Mouse (Mus musculus) stomach, embryonic 15.5 days (tissue): ENCODE results near the gene Cmklr1. TPM values are rescaled to one million over a fixed set of nuclear protein-coding genes. Genes with fewer than 3 reads are reported as not detected.

ENCODE experiments used
- ATAC-seq: fragments of 200-750 bp; cut with Nextera tagmentation; 2 replicates; pipeline ENCODE4 v1.8.0; 2017; ENCODE audit warnings: low read depth, moderate number of reproducible peaks, moderate TSS enrichment; ENCODE audit not compliant: insufficient read depth, low FRiP score
- H3K27ac ChIP-seq: fragments of 300-500 bp; sonication (generic); 2 replicates; pipeline ENCODE4 v1.5.1; 2015; ENCODE audit warnings: mild to moderate bottlenecking, inconsistent platforms
- H3K27me3 ChIP-seq: fragments of 300-500 bp; sonication (generic); replicated peaks from 2 replicates; pipeline ENCODE4 v1.6.1; 2015; ENCODE audit warnings: inconsistent platforms
- H3K36me3 ChIP-seq: fragments of 300-500 bp; sonication (generic); 2 replicates; pipeline ENCODE4 v1.6.1; 2015; ENCODE audit warnings: inconsistent platforms
- H3K4me1 ChIP-seq: fragments of 300-500 bp; sonication (generic); 2 replicates; pipeline ENCODE4 v1.6.1; 2015; ENCODE audit warnings: inconsistent platforms
- H3K4me2 ChIP-seq: fragments of 300-500 bp; sonication (generic); 2 replicates; pipeline ENCODE4 v1.6.1; 2015; ENCODE audit warnings: mild to moderate bottlenecking, inconsistent platforms
- H3K4me3 ChIP-seq: fragments of 300-500 bp; sonication (generic); replicated peaks from 2 replicates; pipeline ENCODE4 v1.5.1; 2015; ENCODE audit warnings: inconsistent platforms
- H3K9ac ChIP-seq: fragments of 300-500 bp; sonication (generic); 2 replicates; pipeline ENCODE4 v1.6.1; 2015; ENCODE audit warnings: inconsistent platforms
- H3K9me3 ChIP-seq: fragments of 300-500 bp; sonication (generic); 2 replicates; pipeline ENCODE4 v1.6.1; 2016; ENCODE audit warnings: inconsistent platforms
- WGBS: fragments of 180-500 bp; shearing (Covaris S2); methylation state at CpG from one replicate; pipeline ENCODE4 v1.1.7; 2015; 5-methylcytosine and 5-hydroxymethylcytosine counted together
- polyA plus RNA-seq: library from polyadenylated mRNA; unstranded; fragments of >200 nt; fragmentation: Nextera tagmentation; extraction: Ambion mirVana; gene quantifications from 2 replicates; pipeline ENCODE4 v1.2.1, GENCODE M21; 2015

Gene Cmklr1
- polyA plus RNA-seq, 1 experiment from 2014 or later = 4.4 TPM

DNA sequence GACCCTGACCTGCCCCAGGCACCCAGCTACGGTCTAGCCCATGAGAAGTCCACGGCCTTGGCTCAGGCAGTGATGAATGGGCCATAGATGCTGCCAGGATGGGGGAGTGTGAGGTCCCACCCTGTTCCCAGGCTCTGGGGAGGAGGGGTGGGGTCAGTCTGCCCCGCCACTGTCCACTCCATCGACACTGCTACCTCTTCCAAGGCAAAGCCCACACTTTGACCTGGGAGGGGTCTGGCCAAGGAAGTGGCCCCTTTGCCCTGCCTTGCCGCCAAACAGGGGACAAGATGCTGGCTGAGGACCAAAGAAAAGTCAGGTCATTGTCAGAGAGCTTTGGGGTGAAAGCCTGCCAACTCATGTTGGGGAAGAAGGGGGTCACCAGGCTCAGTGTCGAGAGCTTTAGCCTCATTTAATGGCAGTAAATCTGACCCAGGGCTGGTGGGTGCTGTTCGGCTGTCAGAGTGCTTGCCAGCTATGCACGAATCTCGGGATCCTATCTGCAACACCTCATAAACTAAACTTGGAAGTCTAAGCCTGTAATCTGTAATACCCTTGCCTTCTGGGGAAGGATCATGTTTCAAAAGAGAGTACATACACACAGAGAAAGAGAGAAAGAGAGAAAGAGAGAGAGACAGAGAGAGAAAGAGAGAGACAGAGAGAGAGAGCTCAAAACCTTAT, 17.1 kb downstream of the Cmklr1 start:
- peaks cover 19% of the 10 kb centered on the region for H3K4me1 ChIP-seq
- no peaks in the 10 kb centered on the region for H3K27me3 ChIP-seq
- H3K9ac ChIP-seq = no peak overlapping the region
- ATAC-seq = no peak
- H3K9me3 ChIP-seq = no peaks in the 10 kb centered on the region
- no peak overlapping the region for H3K4me3 ChIP-seq
- H3K4me2 ChIP-seq = no peak overlapping the region
- H3K27ac ChIP-seq = no peak overlapping the region
- 18% methylated on average over 9 of the region's 9 CpGs for WGBS
- no peaks in the 10 kb centered on the region for H3K36me3 ChIP-seq

DNA sequence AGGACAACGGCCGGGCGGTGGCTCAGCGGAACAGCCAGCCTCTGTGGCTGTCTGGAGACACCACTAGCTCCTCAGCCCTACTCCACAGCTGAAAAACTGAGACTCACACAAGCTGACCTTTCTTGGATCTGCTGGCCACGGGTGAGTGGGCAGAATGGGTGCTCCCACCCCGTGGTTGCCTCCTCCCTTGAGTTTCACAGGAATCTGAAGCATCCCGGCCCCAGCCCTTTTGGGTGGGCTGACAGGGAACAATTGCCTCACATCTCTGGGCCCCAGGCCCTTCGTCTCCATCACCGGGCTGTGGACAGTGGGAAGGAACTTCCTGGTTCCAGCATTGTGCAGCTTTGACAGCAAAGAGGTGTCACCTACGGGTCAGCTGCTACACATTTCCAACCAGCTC, 20.1 kb downstream of the Cmklr1 start:
- Histone ChIP-seq H3K4me2 (no peak overlapping the region), H3K27me3 (no peaks in the 10 kb centered on the region), H3K4me3 (no peak overlapping the region), H3K9ac (no peak overlapping the region), H3K27ac (no peak overlapping the region), H3K9me3 (no peaks in the 10 kb centered on the region), H3K4me1 (peaks cover 30% of the 10 kb centered on the region), H3K36me3 (no peaks in the 10 kb centered on the region)
- 59% methylated on average over 10 of the region's 10 CpGs for WGBS
- no peak for ATAC-seq

DNA sequence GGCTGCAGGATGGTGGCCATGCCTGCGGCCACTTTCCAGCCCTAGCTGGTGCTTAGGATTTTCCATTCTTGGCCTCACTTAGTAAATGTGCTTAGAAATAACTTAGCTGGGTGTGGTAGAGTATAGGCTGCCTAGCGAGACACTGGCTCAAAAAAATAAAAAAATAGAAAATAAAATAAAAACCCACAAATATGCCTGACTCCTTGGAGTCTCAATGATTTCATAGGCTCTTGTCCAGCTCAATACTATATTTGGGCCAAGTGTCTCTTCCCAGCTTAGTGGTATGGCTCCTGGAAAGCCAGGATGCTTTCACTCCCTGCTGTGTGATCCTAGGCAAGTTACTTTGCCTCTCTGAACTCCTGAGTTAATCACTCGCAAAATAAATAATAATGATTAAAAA, 21.0 kb downstream of the Cmklr1 start:
- Histone ChIP-seq H3K27me3 (no peaks in the 10 kb centered on the region), H3K36me3 (no peaks in the 10 kb centered on the region), H3K27ac (no peak overlapping the region), H3K9ac (no peak overlapping the region), H3K4me3 (no peak overlapping the region), H3K4me1 (peaks cover 28% of the 10 kb centered on the region), H3K4me2 (no peak overlapping the region), H3K9me3 (no peaks in the 10 kb centered on the region)
- WGBS = 76% methylated on average over 3 of the region's 3 CpGs
- ATAC-seq = no peak

GRCm38 (mm10) chr5:113627820-113628437, 22.3 kb downstream of the Cmklr1 start:
- no peak overlapping the region for H3K9ac ChIP-seq
- no peaks in the 10 kb centered on the region for H3K27me3 ChIP-seq
- no peaks in the 10 kb centered on the region for H3K36me3 ChIP-seq
- WGBS = 28% methylated on average over 11 of the region's 11 CpGs
- no peak overlapping the region for H3K27ac ChIP-seq
- no peak overlapping the region for H3K4me3 ChIP-seq
- ATAC-seq = 0 out of 2 replicates have a peak, but pooled peaks have one; percentile 42
- H3K4me1 ChIP-seq = peaks cover 18% of the 10 kb centered on the region
- H3K4me2 ChIP-seq = no peak overlapping the region
- no peaks in the 10 kb centered on the region for H3K9me3 ChIP-seq

DNA sequence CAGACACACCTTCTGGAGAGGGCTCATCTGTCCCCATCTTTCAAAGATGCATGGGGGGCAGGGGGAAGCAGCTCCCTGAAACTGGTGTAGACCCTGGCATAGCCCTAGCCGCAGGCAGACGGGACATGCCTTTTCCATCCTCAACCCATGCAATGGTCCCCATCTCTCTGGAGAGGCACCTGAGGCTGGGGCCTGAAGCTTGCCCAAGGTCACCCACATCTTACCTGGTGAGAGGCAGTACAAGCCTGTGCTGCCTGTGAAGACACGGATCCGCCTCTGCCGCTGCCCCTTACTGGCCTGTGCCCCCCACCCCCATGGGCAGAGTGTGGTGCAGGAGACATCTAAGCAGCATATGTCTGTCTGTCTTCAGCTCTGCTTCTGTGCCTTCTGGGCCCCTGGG, 23.2 kb downstream of the Cmklr1 start:
- 76% methylated on average over 5 of the region's 5 CpGs for WGBS
- H3K9ac ChIP-seq = no peak overlapping the region
- no peaks in the 10 kb centered on the region for H3K36me3 ChIP-seq
- H3K4me1 ChIP-seq = peaks cover 17% of the 10 kb centered on the region
- H3K4me2 ChIP-seq = no peak overlapping the region
- no peaks in the 10 kb centered on the region for H3K27me3 ChIP-seq
- ATAC-seq = no peak
- H3K4me3 ChIP-seq = no peak overlapping the region
- H3K9me3 ChIP-seq = no peaks in the 10 kb centered on the region
- H3K27ac ChIP-seq = no peak overlapping the region

DNA sequence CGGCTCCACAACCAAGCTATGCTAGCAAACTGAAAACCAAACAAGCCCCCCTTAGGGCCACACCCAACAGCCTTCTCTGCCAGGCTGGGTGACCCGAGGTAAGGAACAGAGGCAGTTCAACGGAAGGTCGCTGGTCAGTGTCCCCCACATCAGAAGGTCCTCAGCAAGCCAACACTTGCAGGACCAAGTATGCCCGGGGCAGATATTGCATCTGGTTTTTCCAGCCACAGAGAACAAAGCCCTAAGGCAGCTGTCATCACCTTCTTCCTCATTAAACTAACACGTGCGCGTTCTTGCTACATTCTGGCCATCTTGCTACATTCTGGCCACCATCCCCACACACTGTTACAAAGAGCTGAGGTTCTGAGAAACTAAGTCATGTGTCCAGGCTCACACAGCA, 23.9 kb downstream of the Cmklr1 start:
- WGBS = 53% methylated on average over 8 of the region's 8 CpGs
- no peak overlapping the region for H3K4me2 ChIP-seq
- no peaks in the 10 kb centered on the region for H3K36me3 ChIP-seq
- no peak overlapping the region for H3K27ac ChIP-seq
- H3K4me3 ChIP-seq = no peak overlapping the region
- H3K27me3 ChIP-seq = no peaks in the 10 kb centered on the region
- no peak for ATAC-seq
- H3K9me3 ChIP-seq = no peaks in the 10 kb centered on the region
- no peak overlapping the region for H3K9ac ChIP-seq
- H3K4me1 ChIP-seq = peaks cover 17% of the 10 kb centered on the region

DNA sequence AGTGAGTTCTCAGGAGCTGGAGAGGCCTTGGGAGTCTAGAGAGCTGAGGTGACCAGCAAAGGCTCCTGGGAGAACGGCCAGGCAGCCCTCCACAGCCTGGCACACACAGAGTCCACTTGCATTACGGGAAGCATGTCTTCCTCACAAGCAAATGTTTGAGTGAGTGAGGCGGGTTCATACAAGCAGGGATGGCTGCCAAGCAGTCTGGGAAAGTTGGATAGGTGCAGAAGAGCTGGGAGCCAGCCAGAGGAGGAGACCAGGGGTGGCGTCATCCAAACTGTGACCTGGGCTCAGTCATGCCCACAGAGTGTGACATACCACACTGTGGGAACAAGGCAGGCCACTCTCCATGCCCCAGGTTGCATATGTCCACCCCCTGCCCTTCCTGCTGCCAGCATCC, 25.2 kb downstream of the Cmklr1 start:
- no peak overlapping the region for H3K9ac ChIP-seq
- H3K4me1 ChIP-seq = peaks cover 17% of the 10 kb centered on the region
- no peaks in the 10 kb centered on the region for H3K36me3 ChIP-seq
- H3K27me3 ChIP-seq = no peaks in the 10 kb centered on the region
- H3K27ac ChIP-seq = no peak overlapping the region
- no peak overlapping the region for H3K4me3 ChIP-seq
- WGBS = 74% methylated on average over 4 of the region's 4 CpGs
- no peak for ATAC-seq
- no peaks in the 10 kb centered on the region for H3K9me3 ChIP-seq
- no peak overlapping the region for H3K4me2 ChIP-seq

- no peak overlapping the region for H3K4me3 ChIP-seq
- H3K4me2 ChIP-seq = no peak overlapping the region
- no peak overlapping the region for H3K9ac ChIP-seq
- no peak for ATAC-seq
- H3K36me3 ChIP-seq = no peaks in the 10 kb centered on the region
- WGBS = 32% methylated on average over 2 of the region's 2 CpGs
- H3K27me3 ChIP-seq = no peaks in the 10 kb centered on the region
- H3K9me3 ChIP-seq = no peaks in the 10 kb centered on the region
- no peak overlapping the region for H3K27ac ChIP-seq
- H3K4me1 ChIP-seq = peaks cover 13% of the 10 kb centered on the region
Observed at GRCm38 (mm10) chr5:113623052-113623451, 27.2 kb downstream of the Cmklr1 start.

- no peak overlapping the region for H3K4me3 ChIP-seq
- no peak overlapping the region for H3K9ac ChIP-seq
- H3K9me3 ChIP-seq = no peaks in the 10 kb centered on the region
- no peaks in the 10 kb centered on the region for H3K36me3 ChIP-seq
- H3K27ac ChIP-seq = no peak overlapping the region
- H3K4me1 ChIP-seq = 0 out of 2 replicates have a peak, but pooled peaks cover 3% of the 10 kb centered on the region
- H3K27me3 ChIP-seq = no peaks in the 10 kb centered on the region
- no peak for ATAC-seq
- WGBS = 61% methylated on average over 7 of the region's 7 CpGs
- no peak overlapping the region for H3K4me2 ChIP-seq
Observed at GRCm38 (mm10) chr5:113620999-113621398, 29.2 kb downstream of the Cmklr1 start.

GRCm38 (mm10) chr5:113620130-113620716, 30.0 kb downstream of the Cmklr1 start:
- Histone ChIP-seq H3K36me3 (no peaks in the 10 kb centered on the region), H3K4me2 (no peak overlapping the region), H3K9me3 (no peaks in the 10 kb centered on the region), H3K9ac (no peak overlapping the region), H3K27ac (no peak overlapping the region), H3K27me3 (no peaks in the 10 kb centered on the region), H3K4me3 (no peak overlapping the region), H3K4me1 (0 out of 2 replicates have a peak, but pooled peaks cover 3% of the 10 kb centered on the region)
- ATAC-seq = no peak
- WGBS = 67% methylated on average over 16 of the region's 16 CpGs

DNA sequence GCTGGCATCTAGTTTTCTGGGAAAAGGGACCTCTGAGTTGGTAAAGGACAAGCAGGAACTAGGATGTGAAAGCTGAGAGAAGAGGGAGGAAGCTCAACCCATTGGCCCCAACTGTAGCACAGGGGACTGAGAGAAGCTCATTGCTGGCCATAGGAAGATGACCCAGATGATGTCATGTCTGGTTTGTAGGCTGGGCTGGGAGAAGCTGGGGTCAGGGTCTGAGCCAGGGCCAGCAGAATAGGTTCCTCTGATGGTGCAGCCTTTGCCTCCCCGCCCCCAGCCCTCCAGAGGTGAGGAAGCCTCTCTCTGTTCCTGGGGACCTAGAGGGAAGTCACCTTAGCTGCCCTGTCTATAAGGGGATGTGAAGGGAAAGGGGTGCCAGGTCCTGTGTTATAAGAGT, 31.1 kb downstream of the Cmklr1 start:
- no peak overlapping the region for H3K27ac ChIP-seq
- H3K9me3 ChIP-seq = no peaks in the 10 kb centered on the region
- H3K9ac ChIP-seq = no peak overlapping the region
- no peaks in the 10 kb centered on the region for H3K27me3 ChIP-seq
- H3K4me2 ChIP-seq = no peak overlapping the region
- ATAC-seq = no peak
- no peaks in the 10 kb centered on the region for H3K4me1 ChIP-seq
- no peak overlapping the region for H3K4me3 ChIP-seq
- 62% methylated on average over 1 of the region's 1 CpGs for WGBS
- H3K36me3 ChIP-seq = no peaks in the 10 kb centered on the region

DNA sequence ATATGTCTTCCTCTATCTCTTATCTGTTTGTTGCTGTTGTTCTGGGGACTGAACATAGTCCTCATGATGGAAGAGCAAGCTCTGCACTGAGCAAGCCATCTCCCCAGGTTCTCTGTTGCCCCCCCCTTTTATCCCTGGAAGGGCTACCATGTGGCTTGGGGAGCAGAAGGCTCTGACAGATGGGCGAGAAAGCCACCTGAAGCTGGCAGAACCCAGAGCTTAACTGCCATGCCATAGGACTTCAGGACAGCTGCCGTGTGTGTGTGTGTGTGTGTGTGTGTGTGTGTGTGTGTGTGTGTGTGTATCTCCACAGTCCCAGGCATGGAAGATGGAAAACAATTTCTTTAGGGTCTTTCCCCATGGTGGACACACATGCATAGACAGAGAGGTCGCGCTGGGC, 31.5 kb downstream of the Cmklr1 start:
- no peak overlapping the region for H3K4me2 ChIP-seq
- H3K4me3 ChIP-seq = no peak overlapping the region
- H3K4me1 ChIP-seq = no peaks in the 10 kb centered on the region
- no peak overlapping the region for H3K27ac ChIP-seq
- WGBS = 84% methylated on average over 4 of the region's 4 CpGs
- no peak overlapping the region for H3K9ac ChIP-seq
- no peaks in the 10 kb centered on the region for H3K36me3 ChIP-seq
- ATAC-seq = no peak
- H3K27me3 ChIP-seq = no peaks in the 10 kb centered on the region
- no peaks in the 10 kb centered on the region for H3K9me3 ChIP-seq
